Mouse (Mus musculus) kidney, embryonic 14.5 days (tissue): ENCODE measurements around the gene Olfr681. TPM values are rescaled to one million over a fixed set of nuclear protein-coding genes. Genes with fewer than 3 reads are reported as not detected.
"Not testable (repeated sequence)": the region's sequence is repeated elsewhere in the genome, so short reads cannot be mapped to it uniquely, and the experiment has no call there.

Experiments used
- ATAC-seq: fragments of 200-750 bp; cut with Nextera tagmentation; 2 replicates; pipeline ENCODE4 v1.8.0; 2017; ENCODE audit warnings: moderate number of reproducible peaks, mild to moderate bottlenecking, moderate TSS enrichment, moderate library complexity; ENCODE audit not compliant: low FRiP score, low TSS enrichment
- H3K27ac ChIP-seq: fragments of 300-500 bp; sonication (generic); 2 replicates; pipeline ENCODE4 v1.5.1; 2014; ENCODE audit warnings: low read depth, mild to moderate bottlenecking, low read length, moderate library complexity, mixed read lengths
- H3K27me3 ChIP-seq: fragments of 300-500 bp; sonication (generic); 2 replicates; pipeline ENCODE4 v1.6.1; 2014; ENCODE audit warnings: mild to moderate bottlenecking, low read length; ENCODE audit not compliant: control insufficient read depth, insufficient read depth
- H3K36me3 ChIP-seq: fragments of 300-500 bp; sonication (generic); 2 replicates; pipeline ENCODE4 v1.6.1; 2014; ENCODE audit warnings: low read length, mixed read lengths; ENCODE audit not compliant: control insufficient read depth, insufficient read depth
- H3K4me1 ChIP-seq: fragments of 300-500 bp; sonication (generic); 2 replicates; pipeline ENCODE4 v1.6.1; 2014; ENCODE audit warnings: low read length, mixed read lengths; ENCODE audit not compliant: control insufficient read depth, insufficient read depth
- H3K4me2 ChIP-seq: fragments of 300-500 bp; sonication (generic); replicated peaks from 2 replicates; pipeline ENCODE4 v1.6.1; 2014; ENCODE audit warnings: low read depth, mild to moderate bottlenecking, low read length
- H3K4me3 ChIP-seq: fragments of 300-500 bp; sonication (generic); 2 replicates; pipeline ENCODE4 v1.5.1; 2014; ENCODE audit warnings: mild to moderate bottlenecking, low read length
- H3K9ac ChIP-seq: fragments of 300-500 bp; sonication (generic); 2 replicates; pipeline ENCODE4 v1.6.1; 2014; ENCODE audit warnings: low read depth, mild to moderate bottlenecking, low read length, moderate library complexity
- H3K9me3 ChIP-seq: fragments of 300-500 bp; sonication (generic); 2 replicates; pipeline ENCODE4 v1.6.1; 2016; ENCODE audit warnings: low read length; ENCODE audit not compliant: control insufficient read depth
- WGBS: fragments of 180-500 bp; shearing (Covaris S2); extraction: QIAGEN DNeasy Blood & Tissue Kit; methylation state at CpG from one replicate; pipeline ENCODE4 v1.1.7; 2014; 5-methylcytosine and 5-hydroxymethylcytosine counted together
- polyA plus RNA-seq: library from polyadenylated mRNA; unstranded; fragments of >200 nt; fragmentation: Nextera tagmentation; extraction: Ambion mirVana; gene quantifications from 2 replicates; pipeline ENCODE4 v1.2.1, GENCODE M21; 2014

The Olfr681 gene
- polyA plus RNA-seq: not detected in 2 replicates

GRCm38 (mm10) chr7:105116536-105116935 lies at the start of gene Olfr681:
TSS of gene Olfr681 (plus strand) at chr7:105116836.
- H3K4me2 ChIP-seq: no peak within 1 kb of the TSS
- no peak within 1 kb of the TSS for H3K9ac ChIP-seq
- ATAC-seq: no peak
- no peaks in the 10 kb centered on the region for H3K27me3 ChIP-seq
- no peaks in the 10 kb centered on the region for H3K4me1 ChIP-seq
- H3K9me3 ChIP-seq: no peaks in the 10 kb centered on the region
- H3K27ac ChIP-seq: no peak within 1 kb of the TSS
- H3K36me3 ChIP-seq: no peaks in the 10 kb centered on the region
- no peak within 1 kb of the TSS for H3K4me3 ChIP-seq

DNA sequence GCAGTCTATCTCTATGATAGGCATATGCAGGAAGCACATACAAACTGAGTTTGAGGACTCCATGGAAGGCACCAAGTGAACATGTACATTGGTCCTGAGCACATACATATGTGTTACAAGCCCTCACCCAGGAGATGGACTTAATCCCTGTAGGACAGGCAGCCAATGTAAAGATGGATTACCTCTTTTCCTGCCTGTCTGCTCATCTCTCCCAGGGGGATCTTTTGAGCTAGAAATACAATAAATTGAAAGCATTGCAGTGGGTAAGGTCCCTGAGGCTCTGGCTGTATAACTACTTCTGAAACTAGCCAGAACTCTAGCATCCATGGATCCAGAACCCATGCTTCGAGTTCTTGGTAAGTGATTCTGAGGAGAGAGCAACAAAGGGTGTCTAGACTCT lies 35.7 kb upstream of the Olfr681 start, which contains the start of gene Olfr679:
Olfr679 (plus strand) TSS at position 301 of the 400 bp plus-strand sequence.
- Histone ChIP-seq H3K27me3 (no peaks in the 10 kb centered on the region), H3K36me3 (no peaks in the 10 kb centered on the region), H3K9me3 (no peaks in the 10 kb centered on the region), H3K9ac (no peak within 1 kb of the TSS), H3K4me2 (no peak within 1 kb of the TSS), H3K4me1 (no peaks in the 10 kb centered on the region), H3K4me3 (no peak within 1 kb of the TSS), H3K27ac (no peak within 1 kb of the TSS)
- ATAC-seq: no peak
- WGBS: 65% methylated on average over 1 of the region's 1 CpGs

GRCm38 (mm10) chr7:105092717-105093116 lies 23.9 kb upstream of the Olfr681 start, which contains the start of gene Olfr680-ps1:
TSS of gene Olfr680-ps1 (minus strand) at chr7:105092817.
- not testable (repeated sequence) for ATAC-seq, H3K4me3 ChIP-seq, H3K9ac ChIP-seq, H3K9me3 ChIP-seq, H3K27me3 ChIP-seq, H3K36me3 ChIP-seq, H3K27ac ChIP-seq, H3K4me2 ChIP-seq, H3K4me1 ChIP-seq

DNA sequence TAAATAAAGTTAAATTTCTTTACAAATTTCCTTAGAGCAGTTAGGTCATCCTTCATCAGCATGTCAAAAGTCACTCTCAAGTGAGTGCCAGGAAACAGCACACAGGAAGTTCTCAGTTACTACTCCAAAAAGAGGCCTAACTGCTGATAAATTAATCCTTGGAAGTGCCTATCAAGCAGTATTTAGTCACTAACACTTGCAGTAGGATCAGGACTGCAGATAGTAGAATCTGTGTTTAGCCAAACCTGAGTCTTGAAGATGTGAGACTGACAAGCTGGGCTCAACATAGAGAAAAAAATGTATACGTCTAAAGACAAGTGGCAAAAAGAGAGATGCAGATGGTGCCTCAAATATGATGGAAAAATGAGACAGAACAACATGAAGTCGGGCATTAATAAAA lies 24.6 kb downstream of the Olfr681 start:
- Histone ChIP-seq H3K36me3 (no peaks in the 10 kb centered on the region), H3K4me2 (no peak overlapping the region), H3K4me1 (no peaks in the 10 kb centered on the region), H3K9ac (no peak overlapping the region), H3K27ac (no peak overlapping the region), H3K27me3 (no peaks in the 10 kb centered on the region), H3K4me3 (no peak overlapping the region), H3K9me3 (no peaks in the 10 kb centered on the region)
- WGBS: 72% methylated on average over 2 of the region's 2 CpGs
- ATAC-seq: no peak

DNA sequence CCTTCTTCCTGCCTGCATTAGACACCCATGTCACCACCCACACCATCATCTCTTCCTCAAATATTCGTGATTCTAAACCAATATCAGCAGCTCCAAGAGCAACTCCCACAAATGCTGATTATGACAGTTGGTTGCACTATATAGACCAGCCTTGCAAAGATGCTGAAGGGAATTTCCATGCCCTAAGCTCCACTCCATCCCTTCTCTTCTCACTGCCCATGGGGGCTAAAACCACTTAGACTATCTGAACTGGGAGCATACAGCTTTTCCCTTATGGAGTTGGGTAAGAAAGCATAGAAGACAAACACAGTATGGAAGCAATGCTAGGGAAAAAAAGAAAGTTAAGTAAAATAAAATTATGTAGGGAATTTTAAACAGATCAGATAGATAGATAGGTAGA lies 30.3 kb downstream of the Olfr681 start, which contains the start of gene Olfr683:
Olfr683 (minus strand) TSS at position 101 of the 400 bp plus-strand sequence.
- 70% methylated on average over 1 of the region's 1 CpGs for WGBS
- no peaks in the 10 kb centered on the region for H3K27me3 ChIP-seq
- H3K36me3 ChIP-seq: no peaks in the 10 kb centered on the region
- no peaks in the 10 kb centered on the region for H3K4me1 ChIP-seq
- no peak within 1 kb of the TSS for H3K4me2 ChIP-seq
- no peak within 1 kb of the TSS for H3K9ac ChIP-seq
- no peaks in the 10 kb centered on the region for H3K9me3 ChIP-seq
- H3K27ac ChIP-seq: no peak within 1 kb of the TSS
- no peak within 1 kb of the TSS for H3K4me3 ChIP-seq
- no peak for ATAC-seq

DNA sequence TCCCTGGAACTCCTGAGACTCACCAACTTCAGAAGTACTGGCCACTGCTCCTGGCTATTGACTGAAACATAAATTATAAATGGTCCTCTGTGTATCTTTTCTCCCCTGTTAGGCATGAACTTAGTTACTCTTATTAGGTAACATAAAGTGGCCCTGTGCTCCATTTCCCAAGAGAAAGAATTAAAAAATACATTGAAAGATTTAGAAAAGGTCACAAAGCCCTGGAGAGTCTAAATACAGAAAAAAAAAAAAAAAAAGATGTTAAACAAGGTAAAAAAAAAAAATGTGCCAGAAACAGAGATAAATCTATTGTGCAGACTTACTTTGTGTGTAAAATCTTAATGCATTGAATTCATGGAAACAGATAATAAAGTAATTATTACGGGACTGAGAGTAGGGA lies 46.9 kb downstream of the Olfr681 start, which contains the start of gene Olfr684:
Olfr684 (minus strand) TSS at position 101 of the 400 bp plus-strand sequence.
- Histone ChIP-seq H3K27ac (no peak within 1 kb of the TSS), H3K4me1 (no peaks in the 10 kb centered on the region), H3K4me3 (no peak within 1 kb of the TSS), H3K4me2 (no peak within 1 kb of the TSS), H3K36me3 (no peaks in the 10 kb centered on the region), H3K9ac (no peak within 1 kb of the TSS), H3K27me3 (no peaks in the 10 kb centered on the region), H3K9me3 (no peaks in the 10 kb centered on the region)
- WGBS: 76% methylated on average over 1 of the region's 1 CpGs
- ATAC-seq: no peak

DNA sequence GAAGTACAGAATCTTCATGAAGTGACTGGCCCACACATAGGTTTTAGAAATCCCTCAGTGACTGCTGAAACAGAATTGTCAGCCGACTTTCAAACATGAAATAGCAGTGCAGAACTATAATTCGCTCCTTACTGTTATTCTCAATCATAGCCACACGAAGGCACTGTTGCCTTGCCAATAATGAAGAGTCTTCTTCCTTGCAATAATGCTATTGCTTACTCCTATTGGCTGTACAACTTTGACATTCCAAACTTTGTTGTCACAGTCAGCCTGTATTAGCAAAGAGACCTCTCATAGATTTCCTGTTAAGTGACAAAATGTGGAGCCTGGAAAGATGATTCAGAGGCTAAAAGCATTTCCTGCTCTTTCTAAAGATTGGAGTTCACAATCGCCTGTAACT lies 54.1 kb downstream of the Olfr681 start:
- H3K9me3 ChIP-seq: no peaks in the 10 kb centered on the region

More for the DNA sequence above, 54.1 kb downstream of the Olfr681 start:
- Histone ChIP-seq H3K4me3 (no peak overlapping the region), H3K4me1 (no peaks in the 10 kb centered on the region), H3K27ac (no peak overlapping the region), H3K27me3 (no peaks in the 10 kb centered on the region), H3K36me3 (no peaks in the 10 kb centered on the region), H3K9ac (no peak overlapping the region), H3K4me2 (no peak overlapping the region)
- WGBS: 55% methylated on average over 4 of the region's 4 CpGs
- ATAC-seq: no peak

Other genes with a start within 250 kb of the Olfr681 start
- gene Olfr665, start 238.8 kb upstream of the Olfr681 start, polyA plus RNA-seq: not detected in 2 replicates
- not detected in 2 replicates for gene Olfr666, start 220.9 kb upstream of the Olfr681 start, polyA plus RNA-seq
- gene Olfr667, start 195.4 kb upstream of the Olfr681 start, polyA plus RNA-seq: not detected in 2 replicates
- not detected in 2 replicates for gene Olfr668, start 188.8 kb upstream of the Olfr681 start, polyA plus RNA-seq
- gene Olfr669, start 182.6 kb upstream of the Olfr681 start, polyA plus RNA-seq: not detected in 2 replicates
- not detected in 2 replicates for gene Olfr670, start 154.2 kb upstream of the Olfr681 start, polyA plus RNA-seq
- gene Olfr671, start 137.7 kb upstream of the Olfr681 start, polyA plus RNA-seq: not detected in 2 replicates
- not detected in 2 replicates for gene Olfr672, start 114.8 kb upstream of the Olfr681 start, polyA plus RNA-seq
- not detected in 2 replicates for gene Olfr675, start 88.4 kb upstream of the Olfr681 start, polyA plus RNA-seq
- gene Olfr676, start 84.1 kb upstream of the Olfr681 start, polyA plus RNA-seq: not detected in 2 replicates
- not detected in 2 replicates for gene Olfr677, start 65.5 kb upstream of the Olfr681 start, polyA plus RNA-seq
- gene Olfr678, start 52.4 kb upstream of the Olfr681 start, polyA plus RNA-seq: not detected in 2 replicates
- not detected in 2 replicates for gene Olfr679, start 35.6 kb upstream of the Olfr681 start, polyA plus RNA-seq
- gene Olfr680-ps1, start 24.0 kb upstream of the Olfr681 start, polyA plus RNA-seq: not detected in 2 replicates
- gene Olfr683, start 30.2 kb downstream of the Olfr681 start, polyA plus RNA-seq: not detected in 2 replicates
- not detected in 2 replicates for gene Olfr684, start 46.8 kb downstream of the Olfr681 start, polyA plus RNA-seq
- not detected in 2 replicates for gene Olfr685, start 69.2 kb downstream of the Olfr681 start, polyA plus RNA-seq
- gene Olfr686, start 90.6 kb downstream of the Olfr681 start, polyA plus RNA-seq: not detected in 2 replicates
- gene Olfr688, start 171.3 kb downstream of the Olfr681 start, polyA plus RNA-seq: not detected in 2 replicates
- not detected in 2 replicates for gene Olfr689, start 194.3 kb downstream of the Olfr681 start, polyA plus RNA-seq
- not detected in 2 replicates for gene Olfr690, start 217.3 kb downstream of the Olfr681 start, polyA plus RNA-seq
- 0.13 TPM in 1 of 2 replicates, not detected in the other for gene Olfr691, start 225.4 kb downstream of the Olfr681 start, polyA plus RNA-seq